Mouse (Mus musculus) cerebellum, adult 11-12 months (tissue): ENCODE measurements around the gene Rap2a.

Experiments
- DNase-seq: peaks from one replicate; pipeline ENCODE4 v3.0.0; 2022

Gene Rap2a

DNA sequence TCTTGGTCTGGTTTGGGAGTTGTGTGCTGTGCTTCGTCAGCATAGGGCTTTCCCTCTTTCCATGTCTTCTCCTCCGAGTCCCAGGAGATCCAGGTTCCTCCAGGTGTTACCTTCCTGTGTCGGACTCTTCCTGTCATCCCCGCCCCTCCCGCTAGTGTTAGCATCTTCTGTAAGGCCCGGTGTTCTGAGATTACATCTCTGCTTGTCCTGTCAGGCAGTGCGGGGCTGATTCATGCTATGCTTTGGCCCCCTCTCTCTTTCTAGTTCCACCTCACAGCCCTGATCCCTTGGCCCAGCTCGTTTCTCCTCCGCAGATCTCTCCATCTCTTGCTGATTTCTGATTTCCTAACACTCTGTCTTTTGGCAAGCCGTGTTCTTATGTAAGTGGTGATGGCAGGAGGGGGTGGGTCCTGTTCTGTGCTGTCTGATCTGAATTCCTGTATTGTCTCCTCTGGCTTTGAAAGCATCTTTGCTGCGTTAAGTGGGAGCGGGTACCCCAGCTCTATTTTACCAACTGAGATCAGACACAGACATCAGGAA is 21.8 kb downstream of the Rap2a start:
- peak; percentile 41 for DNase-seq

DNA sequence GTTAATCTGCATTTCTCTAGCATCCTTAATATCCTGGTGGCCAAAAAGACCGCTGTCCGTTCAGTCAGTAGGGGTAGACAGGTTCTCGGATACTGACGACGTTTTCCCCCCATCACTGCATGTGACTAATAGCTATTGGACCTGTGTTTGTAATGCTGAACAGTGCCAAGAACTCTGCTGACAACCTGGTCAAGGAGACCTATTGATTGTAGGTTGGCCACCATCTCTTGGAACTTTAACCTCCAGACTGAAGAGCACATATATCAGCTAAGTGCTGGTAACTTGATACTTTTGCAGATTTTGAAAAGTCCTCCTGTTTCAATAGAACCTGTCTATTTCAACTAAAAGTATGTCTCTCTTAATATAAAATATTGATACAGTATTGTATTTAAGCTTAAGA is 22.5 kb downstream of the Rap2a start:
- DNase-seq, result no peak

DNA sequence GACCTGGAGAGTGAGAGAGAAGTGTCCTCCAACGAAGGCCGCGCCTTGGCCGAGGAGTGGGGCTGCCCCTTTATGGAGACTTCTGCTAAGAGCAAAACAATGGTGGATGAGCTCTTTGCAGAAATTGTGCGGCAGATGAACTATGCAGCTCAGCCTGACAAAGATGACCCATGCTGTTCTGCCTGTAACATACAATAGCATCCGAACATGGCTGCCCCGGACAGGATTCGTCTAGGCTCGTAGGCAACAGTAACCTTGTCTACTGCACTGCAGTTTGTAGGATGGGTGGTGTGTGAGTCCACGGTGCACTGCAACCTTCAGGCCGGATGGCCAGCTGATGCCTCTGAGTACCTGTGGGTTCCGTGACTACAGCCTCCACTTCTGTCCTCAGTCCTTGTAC is 25.4 kb downstream of the Rap2a start:
- DNase-seq, result no peak

DNA sequence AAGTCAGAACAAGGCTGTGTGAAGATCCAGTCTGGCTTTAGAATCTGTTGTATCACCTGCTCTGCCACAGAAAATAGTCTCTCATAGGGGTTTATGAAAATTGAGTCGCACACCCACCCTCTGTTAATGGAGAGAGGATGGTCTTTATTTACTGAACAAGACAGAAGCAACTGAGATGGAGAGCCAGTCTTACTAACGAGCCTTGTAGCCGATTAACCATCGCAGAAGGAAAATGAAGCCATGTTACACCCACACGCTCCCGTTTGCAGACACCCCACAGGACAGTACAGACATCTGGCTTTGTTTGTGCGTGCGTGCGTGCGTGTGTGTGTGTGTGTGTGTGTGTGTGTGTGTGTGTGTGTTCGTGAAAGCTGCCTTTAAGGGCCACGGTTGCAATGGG is 26.2 kb downstream of the Rap2a start:
- no peak for DNase-seq

DNA sequence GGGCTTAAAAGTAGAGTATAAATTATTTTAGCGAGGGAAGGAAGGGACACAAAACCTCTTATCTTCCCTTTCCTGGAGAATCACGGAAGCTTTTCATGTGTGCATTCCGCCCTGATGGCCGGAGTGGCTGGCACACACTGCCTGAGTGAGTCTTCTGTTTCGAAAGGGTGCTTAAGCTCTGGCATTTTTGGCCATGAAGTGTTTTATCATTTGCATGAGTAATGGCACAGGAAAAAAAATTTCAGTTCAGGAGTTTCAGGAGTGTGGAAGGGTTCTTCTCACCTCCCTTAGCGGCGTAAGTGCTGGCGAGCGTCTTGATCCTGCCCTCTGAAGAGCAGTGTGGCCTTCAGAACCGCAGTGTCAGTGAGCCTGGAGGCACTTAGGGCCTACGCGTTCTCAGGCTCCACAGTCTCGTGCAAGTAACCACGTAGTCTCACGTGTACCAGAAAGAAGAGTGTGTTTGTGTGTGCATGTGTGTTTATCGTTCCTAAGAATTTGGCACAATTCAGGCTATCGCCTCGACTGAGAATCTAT is 26.8 kb downstream of the Rap2a start:
- DNase-seq, result no peak

DNA sequence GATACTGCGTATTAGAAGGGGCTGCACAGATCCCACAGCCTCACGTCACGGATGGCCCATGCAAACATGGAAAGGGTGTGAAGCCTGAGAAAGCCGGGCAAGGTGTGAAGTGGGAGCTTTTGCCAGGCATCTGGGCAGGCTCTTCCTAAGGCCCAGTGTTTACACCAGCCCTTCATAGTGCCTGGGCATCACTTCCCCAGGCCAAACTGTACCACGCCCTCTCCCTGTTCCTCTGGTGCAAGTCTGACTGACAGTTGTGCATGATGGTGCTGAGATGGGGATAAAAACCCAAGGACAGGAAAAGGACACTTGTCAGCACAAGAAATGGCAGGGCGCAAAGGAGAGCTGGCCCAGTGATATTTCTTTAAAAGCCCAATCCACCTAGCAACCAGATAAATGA is 27.7 kb downstream of the Rap2a start:
- no peak for DNase-seq

DNA sequence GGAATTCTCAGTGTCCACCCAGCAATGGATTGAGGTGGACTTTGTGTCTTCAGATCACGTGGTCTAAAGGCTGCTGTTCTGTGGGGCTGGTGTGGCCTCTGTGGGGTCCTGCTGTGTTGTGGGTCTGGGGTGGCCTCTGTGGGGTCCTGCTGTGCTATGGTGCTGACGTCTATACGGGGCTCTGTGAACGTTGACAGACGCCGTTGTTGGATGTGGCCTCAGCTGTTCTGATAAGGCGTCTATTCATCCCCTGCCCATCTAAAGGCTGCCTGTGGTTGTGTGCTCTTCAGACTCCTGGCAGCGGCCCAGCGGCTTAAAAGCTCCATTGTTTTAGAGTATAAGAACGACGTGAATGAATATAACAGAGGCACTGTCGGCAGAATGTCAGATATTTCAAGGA is 29.3 kb downstream of the Rap2a start:
- no peak for DNase-seq

DNA sequence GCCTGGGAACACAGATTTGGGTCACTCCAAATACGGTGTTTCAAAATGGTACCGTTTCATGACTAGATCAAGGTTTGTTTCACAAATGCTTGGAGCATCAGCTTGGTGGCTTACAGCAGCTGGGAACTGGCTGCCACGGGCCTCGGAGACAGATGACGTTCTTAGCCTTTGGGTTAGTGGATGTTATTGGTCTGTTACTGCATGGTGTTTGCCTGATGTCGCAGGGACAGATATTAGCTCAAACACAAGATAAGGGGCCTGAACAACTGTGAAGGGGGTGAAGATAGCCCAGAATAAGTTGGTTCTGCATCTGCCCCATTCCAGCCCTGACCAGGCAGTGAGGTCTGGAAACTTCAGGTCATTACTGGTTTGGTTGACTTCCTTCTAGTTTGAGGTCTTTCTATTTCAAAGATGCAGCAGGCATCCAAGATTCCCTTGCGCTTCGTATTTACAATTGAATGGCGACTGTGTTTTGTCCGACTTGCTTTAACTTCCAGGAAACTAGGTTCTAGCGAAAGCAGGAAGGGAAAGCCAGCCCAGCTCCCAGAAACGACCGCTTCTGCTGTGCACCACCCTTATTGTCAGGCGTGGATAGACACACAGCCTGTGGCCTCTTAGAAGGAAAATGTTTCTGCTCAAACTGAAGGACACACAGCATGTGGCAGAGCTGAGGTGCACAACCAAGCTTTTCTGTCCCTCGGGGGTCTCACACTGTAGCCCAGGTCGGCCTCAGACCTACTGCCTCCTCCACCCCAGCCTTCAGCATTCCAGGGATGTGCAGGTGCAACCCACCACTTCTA is 30.5 kb downstream of the Rap2a start:
- no peak for DNase-seq

DNA sequence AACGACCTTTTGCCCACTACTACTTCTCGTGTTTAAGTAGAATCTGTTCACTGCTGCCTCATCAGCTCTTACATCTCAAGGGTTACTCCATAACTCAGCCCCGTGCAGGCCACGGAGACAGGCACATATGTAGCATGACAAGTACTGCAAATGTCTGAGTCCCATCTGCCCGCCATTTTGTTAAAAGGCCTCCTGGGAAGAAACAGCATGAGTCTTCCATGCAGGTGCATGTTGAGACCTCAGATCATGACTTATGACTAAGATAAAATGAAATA is 31.1 kb downstream of the Rap2a start:
- no peak for DNase-seq

DNA sequence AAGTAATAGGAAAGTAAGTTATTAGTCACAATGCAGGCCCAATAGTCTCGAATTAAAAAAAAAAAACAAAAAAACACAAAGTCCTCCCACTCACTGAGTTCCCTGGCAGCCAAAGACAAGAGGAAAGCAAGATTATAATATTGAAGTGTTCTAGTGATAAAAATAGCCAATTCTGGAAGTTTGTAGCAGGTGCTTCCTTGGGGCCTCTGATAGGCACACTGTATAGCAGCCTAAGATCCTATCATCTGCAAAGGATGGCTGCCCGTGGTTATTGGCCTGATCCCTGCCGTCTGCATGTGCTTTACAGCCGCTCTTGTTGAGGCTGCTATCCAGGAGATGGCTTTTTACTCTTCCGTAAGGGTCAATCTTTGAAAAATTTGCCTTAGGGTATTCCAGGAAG is 33.6 kb downstream of the Rap2a start:
- DNase-seq, result no peak

DNA sequence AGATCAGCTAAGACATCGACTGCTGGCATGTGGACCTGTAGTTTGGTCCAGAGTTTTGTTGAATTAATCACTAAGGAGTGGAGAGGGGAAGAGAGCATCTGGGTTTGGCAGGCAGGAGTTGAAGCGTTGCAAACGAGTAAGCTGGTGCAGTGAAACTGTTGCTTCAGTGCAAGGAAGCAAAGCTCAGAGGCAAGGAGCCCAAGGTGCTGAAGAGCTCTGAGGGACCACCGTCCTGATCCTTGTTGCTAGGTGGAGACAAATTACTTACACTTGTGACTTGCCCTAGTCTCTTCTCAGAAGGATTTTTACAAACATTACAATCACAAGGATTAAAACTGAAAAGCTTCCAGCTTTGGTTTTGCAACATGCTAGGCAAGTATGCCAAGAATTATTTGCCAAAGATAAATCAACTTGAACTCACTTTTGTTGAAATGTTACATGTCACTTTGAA is 36.6 kb downstream of the Rap2a start:
- no peak for DNase-seq

DNA sequence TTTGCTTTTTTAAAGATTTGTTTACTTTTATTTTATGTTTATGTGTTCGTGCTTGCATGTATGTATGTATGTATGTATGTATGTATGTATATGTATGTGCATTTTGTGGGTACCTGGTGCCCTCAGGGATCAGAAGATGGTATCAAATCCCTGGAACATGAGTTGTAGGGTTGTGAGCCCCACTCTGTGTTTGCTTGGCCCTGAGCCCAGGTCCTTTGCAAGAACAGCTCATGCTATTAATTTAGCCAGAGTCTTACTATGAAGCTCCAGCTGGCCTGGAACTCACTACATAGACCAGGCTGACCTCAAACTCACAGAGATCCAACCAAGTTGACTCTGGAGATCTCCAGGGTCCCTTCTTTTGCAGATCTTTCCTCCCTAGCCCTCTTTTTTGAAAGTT is 37.1 kb downstream of the Rap2a start:
- DNase-seq, result no peak

DNA sequence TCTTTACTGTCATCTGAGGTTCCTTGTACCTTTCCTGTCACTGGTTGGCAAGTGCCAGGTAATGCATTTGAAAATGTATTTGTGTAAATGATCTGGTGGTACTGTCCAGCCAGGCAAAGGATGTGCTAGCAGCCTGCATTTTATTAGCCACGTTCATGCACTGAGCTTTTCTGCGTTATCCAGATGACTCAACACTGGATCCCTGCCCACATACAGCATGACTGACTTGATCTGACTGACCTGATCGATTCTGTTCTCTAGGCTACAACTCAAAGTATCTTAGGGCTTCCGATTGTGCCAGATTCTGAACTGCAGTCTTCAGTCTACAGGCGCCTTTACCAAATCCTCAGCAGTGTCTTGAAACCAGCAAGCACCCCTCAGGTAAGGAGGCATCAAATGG is 40.5 kb downstream of the Rap2a start:
- DNase-seq, result no peak

DNA sequence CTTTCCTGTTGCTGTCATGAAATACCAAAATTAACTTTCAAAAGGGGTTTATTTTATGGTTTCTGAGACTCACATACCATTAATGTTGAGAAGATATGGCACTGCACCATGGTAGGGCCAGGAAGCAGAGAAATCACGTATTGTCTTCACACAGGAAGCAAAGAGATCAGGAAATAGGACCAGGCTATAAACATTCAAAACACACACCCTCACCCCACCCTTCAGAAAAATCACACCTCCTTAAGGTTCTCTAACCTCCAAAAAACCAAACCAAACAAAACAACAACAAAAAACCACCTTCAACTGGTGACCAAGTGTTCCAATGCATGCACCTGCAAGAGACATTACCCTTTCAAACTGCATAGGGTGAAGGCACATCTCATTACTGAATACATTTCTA is 41.7 kb downstream of the Rap2a start:
- no peak for DNase-seq

DNA sequence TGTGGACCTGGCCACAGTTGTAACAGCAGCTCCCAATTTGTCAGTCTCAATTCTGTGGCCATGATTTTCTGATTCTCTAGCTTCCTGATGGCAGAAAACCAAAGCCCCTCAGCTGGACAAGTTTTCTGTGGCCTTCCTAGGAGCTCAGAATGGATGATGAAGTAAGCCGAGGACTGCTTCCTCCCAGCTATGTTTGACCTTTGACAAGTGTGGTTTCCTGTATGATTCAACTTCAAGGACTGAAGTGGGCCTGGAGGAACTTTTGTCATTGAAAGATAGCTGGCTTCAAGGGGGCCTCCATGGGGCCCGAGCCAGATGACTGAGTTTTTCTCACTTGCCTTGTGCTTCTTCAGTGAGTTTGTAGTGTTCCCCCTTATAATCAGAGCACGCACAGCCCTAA is 42.6 kb downstream of the Rap2a start:
- DNase-seq, result no peak

DNA sequence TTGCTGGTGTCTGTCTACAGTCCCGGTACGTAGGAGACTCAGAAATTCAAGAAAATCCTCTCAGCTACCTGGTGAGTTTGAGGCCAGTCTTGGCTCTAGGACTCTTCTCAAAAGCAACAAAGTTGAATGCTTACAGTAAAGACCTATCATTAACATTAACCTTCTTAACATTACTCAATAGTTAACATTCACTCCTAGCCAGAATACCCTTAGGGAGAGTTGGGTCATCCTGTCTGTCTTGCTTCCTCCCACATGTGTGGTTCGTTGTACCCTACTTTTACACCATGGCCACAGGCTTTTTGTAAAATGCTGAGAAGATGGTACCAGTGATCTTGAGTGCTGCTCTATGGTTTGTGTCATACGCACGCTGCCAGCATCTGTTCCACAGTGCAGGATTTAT is 45.1 kb downstream of the Rap2a start:
- DNase-seq, result no peak

DNA sequence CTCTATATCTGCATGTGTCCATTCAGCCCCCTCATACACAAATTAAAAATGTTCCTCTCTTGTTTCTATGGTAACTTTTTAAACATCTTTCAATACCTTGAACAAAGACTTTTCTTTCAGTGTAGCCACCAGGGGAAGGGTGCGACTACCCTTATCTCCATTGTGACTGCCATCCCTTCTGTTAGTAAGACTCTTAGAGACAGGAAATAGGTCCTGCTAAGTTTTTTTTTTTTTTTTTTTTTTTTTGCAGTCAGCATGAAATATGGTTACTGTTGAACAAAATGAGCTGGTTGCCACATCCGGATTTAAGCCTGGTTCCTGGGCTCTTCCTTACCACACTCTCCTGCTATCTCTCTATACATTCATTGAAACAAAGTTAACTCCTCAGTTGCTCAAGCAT is 47.4 kb downstream of the Rap2a start:
- DNase-seq, result no peak

DNA sequence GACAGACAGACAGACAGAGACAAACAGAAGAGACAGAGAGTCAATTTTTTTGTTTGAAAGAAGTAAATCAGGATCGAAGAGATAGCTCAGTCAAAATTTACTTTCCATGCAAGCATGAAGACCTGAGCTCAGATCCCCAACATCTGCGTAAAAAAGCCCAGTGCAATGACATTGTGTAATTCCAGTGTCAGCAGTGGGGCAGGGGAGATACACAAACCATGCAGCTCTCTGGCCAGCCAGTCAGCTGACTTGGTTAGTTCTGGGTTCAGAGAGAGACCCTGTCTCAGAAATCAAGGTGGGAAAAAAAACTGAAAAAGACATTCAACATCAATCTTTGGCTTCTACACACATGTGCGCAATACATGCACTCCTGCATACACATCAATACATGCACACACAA is 55.1 kb downstream of the Rap2a start:
- DNase-seq, result no peak

DNA sequence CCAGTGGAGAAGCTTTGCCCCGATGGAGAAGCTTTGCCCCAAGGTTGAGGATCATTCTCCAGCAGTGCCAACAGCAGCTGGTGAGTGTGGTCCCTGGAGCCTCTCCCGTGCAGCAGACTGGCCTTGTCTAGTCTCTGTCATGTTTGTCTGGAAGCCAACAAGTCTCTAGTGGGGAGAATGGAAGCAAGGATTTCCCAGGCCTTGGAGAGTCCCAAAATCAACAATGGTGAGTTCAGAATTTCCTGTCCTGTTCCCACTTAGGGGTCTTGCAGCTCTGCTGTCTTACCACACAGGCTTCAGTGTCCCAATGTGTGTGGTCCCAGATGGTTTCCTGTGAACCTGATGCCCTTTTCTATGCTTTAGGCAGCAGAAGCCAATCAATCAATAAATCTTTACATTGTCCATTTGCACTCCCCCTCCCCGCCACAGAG is 56.6 kb downstream of the Rap2a start:
- no peak for DNase-seq

DNA sequence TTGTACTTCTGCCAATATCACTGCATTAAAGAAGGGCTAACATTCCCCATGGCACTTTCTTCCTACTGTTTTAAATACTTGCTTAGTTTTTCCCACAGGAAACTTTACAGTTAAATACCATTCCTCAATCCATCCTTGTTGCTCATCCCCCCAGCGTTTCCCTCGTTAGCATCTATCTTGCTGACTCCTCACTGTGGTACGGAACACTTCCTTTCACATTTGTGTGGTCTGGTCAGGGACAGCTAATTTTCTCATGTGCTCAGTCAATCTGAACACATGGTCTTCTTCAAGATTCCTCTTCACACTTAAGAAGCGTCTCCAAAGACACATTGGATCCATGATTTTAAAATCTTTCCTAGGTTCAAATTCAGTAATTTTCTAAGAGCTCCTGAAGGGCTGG is 57.2 kb downstream of the Rap2a start:
- DNase-seq, result no peak

DNA sequence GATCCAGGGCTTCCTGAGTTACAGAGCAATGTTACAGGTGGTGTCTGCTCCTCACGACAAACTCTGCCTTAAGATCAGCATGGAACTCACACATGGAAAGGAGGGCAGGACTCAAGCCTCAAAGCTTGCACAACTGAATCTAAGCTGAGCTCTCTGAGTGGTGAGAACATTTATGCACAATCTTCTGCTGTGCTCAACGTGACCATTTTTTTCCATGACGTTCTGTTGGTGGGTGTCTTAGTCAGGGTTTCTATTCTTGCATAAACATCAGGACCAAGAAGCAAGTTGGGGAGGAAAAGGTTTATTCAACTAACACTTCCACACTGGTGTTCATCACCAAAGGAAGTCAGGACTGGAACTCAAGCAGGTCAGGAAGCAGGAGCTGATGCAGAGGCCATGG is 57.7 kb downstream of the Rap2a start:
- DNase-seq, result no peak

DNA sequence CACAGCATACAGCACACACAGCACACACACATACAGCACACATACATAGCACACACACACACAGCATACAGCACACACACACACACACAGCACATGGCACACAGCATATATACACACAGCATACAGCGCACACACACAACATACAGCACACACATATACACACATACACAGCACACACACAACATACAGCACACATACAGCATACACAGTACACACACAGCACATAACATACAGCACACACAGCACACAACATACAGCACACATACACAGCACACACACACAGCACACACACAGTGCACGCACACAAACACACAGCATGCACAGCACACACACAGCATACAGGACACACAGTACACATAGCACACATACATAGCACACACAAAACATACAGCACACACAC is 60.9 kb downstream of the Rap2a start:
- DNase-seq, result no peak

DNA sequence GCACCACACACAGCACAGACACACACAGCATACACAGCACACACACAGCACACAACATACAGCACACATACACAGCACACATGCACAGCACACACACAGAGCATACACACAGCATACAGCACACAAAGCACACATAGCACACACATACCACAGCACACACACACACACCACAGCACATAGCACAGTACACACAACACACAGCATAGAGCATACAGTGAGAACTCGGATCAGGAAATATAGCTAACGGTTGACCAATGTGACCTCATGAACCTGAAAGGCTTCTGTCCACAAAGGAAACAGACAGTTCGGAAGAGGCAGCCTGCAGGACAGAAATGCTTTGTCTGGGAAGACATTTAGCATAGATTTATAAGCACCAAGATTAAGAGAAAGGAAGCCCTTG is 61.4 kb downstream of the Rap2a start:
- no peak for DNase-seq

DNA sequence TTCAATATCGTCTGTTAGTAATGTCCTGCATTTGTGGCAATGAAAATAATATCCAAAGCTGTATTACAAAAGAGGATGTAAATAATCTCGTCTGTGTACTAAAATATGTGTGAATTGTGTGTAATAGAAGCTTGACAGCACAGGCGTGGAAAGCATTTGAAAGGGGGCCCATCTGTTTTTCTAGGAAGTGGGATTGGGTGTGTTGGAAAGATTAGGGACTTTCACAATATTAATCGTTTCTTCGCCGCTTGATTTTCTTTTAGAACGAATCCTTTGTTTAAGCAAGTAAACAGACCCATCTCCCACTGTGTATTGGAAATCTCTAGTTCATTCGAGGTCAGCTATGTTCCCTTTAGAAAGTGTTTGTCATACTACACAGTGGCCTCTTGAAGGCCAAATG is 64.2 kb downstream of the Rap2a start:
- DNase-seq, result no peak

DNA sequence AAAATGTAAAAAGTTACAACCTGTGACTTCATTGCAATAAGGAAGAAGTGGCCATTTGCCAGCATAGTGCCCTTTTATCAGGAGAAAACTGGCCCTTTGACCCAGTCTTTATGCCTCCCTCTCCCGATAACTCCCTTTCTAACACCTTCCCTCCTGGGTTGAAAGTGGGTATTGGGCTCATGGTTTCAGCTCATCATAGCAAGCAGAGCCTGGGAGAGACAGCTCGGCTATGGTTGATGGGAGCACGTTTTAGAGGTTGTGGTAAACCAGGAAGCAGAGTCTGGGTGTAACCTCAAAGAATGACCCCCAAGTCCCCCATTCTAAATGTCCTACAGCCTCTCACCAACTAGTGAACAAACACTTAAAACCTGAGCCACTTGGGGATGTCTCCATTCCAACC is 64.7 kb downstream of the Rap2a start:
- DNase-seq, result no peak
